Mouse (Mus musculus): ENCODE measurements at regions not wholly inside any gene's neighbourhood (a gene's known extent, or its start where the extent isn't known, plus 50 kb on each side); places are given as distances from the start of the nearest gene placed in this dataset.
"Not testable (repeated sequence)": the region's sequence is repeated elsewhere in the genome, so short reads cannot be mapped to it uniquely, and the experiment has no call there.

GRCm38 (mm10) chr4:16944901-16945300, 2660.3 kb upstream of the Gm12353 start:
- DNase-seq (ENCODE audit: low read depth, low spot score): no peak

GRCm38 (mm10) chr4:16954591-16954990, 2650.7 kb upstream of the Gm12353 start:
- DNase-seq (ENCODE audit: low read depth, low spot score): not testable (repeated sequence)

- DNase-seq (ENCODE audit: low read depth, low spot score): not testable (repeated sequence)
These were observed 2650.3 kb upstream of the Gm12353 start for GRCm38 (mm10) chr4:16954991-16955390.

DNA sequence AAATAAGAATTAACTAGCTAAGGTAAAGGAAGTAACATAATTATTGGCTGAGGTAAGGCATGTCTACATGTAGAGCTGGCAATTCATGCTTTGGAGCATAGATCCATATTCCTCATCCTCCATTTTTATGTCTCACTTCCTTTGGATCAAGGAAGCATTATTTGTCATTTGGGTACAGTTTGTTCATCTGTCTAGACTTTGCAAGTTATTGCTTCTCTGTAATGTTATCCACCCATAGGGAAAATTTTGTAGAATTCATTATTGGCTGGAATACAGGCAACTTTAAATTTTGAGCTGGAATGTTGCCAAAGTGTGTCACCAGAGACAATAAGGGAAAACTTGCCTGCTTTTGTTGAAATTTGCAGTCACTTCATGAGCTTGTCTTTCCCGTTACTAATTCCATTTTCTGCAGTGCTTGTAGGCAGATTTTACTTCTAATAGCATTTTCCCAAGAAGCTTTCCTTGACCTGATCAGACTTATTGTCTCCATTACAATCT, 2623.5 kb upstream of the Gm12353 start:
- DNase-seq (ENCODE audit: low read depth, low spot score): no peak

GRCm38 (mm10) chr4:17026685-17027084, 2578.6 kb upstream of the Gm12353 start:
- DNase-seq (ENCODE audit: low read depth, low spot score): peak; percentile 58

All from 3T3-L1 (cell line).